Mouse (Mus musculus) testis, postnatal 14 days (tissue): ENCODE results near the gene Otop1.

Experiments
- DNase-seq: peaks from one replicate; pipeline ENCODE4 v3.0.0; 2021; ENCODE audit warnings: low spot score

Gene Otop1

DNA sequence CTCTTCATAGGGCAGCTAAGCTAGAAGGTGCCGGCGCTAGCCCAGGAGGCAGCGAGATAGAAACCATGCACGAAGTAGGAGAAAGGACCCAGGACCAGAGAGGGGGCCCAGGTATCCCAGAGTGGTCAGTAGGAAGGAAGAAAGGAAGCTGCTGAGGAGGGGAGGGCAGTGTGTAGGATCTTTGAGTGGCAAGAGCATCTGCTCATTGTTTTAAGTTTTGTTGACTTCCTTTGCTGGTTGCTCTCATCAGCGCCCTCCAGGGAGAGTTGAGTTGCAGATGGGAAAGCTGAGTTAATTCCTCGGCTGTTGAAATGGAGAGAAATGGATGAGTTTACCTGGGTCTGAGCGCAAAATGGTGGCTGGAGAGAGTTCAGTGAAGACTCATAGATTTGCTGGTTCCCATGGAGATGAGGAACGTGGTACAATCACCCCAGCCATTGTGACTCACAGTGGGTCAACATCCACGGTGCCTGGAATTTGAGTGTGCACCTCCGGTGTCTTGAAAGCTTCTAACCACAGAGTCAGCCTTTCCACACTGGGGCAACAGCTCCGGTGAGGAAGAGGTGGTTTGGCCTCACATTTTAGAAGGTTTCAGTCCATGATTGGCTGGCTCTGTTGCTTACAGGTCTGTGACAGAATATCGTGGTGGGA, 26.1 kb downstream of the Otop1 start:
- DNase-seq, result no peak

DNA sequence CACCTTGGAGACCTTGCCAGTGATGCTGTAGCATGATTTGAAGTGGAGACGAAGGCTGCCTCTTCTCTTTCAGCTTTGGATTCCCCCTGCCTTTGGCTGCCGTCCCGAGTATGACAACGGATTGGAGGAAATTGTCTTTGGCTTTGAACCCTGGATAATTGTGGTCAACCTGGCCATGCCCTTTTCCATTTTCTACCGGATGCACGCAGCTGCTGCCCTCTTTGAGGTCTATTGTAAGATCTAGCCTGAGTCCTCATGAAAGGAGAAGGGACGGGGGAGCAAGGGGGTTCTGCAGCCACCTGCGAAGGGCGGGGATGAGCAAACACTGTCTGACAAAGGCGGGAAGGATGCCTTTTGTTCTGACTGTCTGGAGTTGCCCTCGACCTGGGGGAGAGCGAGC, 26.9 kb downstream of the Otop1 start:
- no peak for DNase-seq

DNA sequence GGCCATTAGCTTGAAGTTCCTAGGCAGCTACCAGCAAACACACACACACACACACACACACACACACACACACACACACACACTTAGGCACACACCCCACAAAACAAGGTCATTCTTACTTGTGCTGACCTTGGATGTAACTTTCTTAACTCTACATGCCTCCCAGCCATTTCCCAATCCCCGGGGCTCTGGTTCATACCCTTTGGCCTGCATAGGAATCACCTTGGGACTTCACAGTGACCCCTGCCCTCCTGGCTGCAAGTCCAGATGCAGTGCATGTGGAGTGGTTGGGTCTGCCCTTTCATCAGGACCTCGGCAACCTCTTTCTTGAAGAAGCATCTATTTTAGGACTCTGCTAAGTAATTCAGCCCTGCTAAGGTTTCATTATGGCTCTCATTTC, 29.5 kb downstream of the Otop1 start:
- DNase-seq, result no peak

DNA sequence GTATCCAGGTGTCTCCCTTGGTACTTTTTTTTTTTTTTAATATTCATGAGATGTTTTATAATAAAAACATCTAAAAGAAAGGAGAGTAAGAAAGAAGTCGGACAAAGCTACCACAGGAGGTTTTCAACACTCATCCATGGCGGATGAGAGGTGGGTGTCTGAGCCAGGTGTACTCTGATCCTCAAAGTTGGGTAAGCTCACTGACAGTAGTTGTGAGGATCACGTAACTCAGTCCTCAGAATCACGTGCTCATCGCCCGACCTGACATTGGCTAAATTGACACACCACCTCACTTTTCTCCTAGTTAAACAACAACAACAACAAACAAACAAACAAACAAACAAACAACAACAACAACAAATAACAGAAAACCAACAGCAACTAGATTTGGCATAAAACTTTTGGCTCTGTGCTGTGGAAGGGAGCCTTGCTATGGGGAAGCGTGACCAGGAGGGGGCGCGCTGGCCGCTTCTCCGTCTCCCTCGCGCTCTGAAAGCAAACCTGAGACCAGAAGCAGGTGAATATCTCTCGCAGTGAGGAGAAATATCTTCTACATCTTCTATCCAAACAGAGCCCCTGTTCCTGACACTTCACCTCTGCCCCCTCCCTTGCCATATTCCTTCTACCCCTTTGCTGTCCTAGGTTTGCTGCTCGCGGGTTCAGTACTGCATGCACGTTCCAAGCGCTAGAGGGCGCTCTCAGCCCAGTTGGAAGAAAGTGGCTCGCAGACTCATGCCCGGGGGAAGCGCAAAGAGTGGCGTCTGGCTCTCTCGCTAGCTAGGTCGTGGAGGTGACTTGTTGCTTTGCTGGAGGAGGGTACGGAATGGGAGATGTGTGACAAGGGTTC, 31.7 kb downstream of the Otop1 start:
- DNase-seq, result peak; percentile 84

DNA sequence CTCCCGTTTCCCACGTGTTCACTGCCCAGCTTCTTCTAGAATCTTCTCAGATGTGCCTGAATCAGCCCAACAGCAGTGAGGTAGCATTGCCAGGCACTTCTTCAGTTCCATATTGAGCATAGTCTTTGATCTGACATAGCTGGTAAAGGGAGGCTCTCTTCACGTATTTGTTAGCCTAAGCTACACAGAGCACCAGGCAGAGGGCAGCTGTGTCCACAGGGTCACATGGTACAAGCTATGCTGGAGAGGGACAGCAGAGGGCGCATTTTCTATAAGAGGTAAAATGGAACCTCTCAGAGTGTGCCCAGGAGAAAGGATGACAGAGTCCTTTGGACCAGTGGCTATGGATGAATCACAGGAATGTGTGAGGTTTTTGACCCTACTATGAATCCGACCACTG, 33.1 kb downstream of the Otop1 start:
- no peak for DNase-seq

DNA sequence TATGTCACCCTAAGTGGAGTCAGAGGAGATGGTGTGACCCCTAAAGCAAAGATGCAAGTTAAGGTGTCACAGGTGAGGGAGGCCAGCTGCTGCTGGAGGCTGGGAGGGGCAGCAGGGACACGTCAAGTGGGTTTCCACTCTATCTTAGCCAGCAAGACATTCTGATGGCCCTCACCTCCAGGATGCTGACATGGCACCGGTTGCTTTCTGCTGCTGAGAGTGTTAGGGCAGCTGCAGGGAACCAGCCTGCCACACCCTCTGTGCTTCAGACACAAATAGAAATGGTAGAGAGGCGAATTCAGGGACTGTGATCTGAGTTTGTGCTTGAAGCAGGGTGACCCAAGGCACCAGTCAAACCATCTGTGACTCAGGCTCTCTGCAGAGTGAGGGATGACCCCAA, 34.0 kb downstream of the Otop1 start:
- DNase-seq, result no peak

DNA sequence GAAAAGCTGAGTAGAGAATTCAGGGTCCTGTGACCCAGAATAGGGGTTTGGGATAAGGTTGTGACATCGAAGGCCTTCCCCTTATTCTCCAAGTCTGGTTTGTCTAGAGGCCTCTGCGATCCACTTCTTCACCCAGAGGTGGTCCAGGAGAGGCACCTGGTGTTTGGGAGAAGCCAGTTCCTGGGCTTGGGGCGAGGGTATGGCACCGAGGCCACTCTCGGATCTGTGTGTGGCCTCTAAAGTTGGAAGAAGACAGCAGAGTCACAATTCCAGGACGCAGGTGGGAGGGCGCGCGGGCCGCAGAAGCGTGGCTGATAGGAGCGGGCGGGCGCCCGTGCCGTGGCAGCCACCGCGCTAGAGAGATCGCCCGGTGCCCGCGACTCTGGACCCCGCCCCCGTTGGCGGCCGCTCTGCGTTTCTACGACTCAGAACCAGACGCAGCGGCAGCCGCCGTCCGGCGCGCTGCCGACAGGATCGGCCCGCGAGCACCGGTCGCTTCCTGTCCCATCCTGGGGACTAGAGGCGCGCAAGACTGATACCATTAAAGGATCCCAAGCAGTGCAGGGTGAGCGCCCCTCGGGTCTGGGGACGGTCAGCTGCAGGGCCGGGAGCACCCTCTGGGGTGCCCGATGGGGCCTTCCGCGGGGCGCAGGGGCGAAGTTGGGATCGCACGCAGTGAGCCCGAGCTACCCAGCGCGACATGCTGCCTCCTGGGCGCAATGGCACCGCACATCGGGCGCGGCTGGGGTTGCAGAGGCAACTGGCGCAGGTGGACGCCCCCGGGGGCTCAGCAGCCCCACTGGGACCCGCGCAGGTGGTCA, 43.4 kb downstream of the Otop1 start, which contains the start of gene Drd5:
Gene Drd5 (plus strand): TSS at position 402 of the 821 bp plus-strand sequence.
- no peak for DNase-seq

DNA sequence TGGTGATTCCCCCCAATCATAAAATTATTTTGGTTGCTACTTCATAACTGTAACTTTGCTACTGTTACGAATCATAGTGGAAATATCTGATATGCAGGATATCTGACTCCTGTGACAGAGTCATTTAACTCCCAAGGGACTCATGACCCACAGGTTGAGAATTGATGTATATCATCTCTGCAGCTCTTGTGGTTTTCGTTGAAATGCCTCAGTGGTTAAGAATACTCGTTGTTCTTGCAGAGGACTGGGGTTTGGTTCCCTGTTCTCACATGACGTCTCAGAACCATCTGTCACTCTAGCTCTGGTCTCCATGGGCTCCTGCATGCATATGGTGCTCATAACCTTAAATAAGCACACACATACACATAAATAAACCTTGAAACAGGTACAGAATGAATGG, 57.6 kb downstream of the Otop1 start:
- DNase-seq, result no peak

DNA sequence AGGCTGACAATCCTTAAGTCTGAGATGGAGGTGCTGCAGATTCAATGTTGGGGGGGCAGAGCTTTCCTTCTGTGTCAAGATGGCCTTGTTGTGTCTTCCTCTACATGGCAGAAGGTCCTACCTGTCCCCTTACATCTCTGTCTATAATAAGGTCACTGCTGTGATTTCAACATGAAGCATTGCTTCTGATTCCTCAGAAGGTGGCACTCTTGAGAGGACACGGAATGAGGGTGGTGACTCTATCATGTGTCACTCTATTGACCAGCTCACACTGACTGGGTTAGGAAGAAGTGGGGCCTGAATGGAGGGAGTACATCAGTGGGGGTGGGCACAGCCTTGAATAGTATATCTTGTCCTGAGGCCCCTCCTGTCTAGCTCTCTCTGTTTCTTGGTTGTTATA, 58.8 kb downstream of the Otop1 start:
- no peak for DNase-seq

DNA sequence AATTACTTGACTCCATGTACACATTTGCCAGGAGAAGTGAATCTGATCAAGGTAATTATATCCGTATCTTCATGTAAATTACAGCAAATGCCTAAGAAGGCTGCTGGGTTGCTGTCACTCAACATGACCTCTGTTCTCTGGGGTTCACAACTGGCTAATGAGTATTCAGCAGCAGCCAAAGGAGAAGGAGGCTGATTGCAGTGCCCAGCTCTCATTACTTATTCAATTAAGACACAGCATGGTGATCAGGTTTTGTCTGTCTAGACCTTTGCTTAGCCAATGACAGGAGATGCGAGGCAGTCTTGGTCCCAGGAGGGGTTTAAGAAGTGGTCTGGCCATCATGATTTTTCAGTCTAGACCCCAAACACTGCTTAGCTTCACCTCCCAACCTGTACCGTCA, 67.3 kb downstream of the Otop1 start:
- DNase-seq, result no peak

DNA sequence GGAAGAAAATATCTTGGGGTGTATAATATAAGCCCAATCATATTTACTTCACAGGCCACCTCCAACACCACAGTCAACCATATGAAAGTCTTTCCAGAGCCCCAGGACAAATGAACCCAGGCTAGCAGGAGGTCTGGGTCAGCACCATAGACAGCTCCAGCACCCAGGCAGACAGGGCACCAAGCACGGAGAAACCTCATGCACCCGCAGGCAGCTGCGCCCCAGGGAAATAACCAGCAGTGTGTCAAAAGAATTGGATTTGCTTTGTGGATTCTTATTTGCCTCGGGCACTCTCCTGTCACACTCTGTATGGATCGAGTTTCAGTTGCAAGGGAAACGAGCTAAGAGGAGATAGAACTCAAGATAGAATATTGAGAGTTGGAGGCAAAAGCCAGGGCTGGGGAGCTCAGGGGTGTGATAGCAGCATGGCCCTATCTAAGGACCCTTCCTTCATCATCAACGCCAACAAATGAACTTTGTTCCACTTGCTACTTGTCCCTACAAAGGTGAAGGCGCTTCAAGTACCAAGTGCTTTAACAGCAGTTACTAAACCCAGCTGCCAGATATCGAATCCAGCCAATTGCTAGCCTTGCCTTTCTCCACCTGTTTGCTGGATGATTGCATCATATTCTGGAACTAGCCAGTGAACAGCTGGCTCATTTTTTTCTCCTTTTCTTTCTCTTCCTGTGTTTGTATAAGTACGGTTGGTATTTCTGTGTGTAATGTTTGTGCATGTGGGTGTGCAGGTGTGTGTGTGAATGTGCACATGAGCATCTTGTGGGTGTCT, 71.1 kb downstream of the Otop1 start:
- peak; percentile 12 for DNase-seq

DNA sequence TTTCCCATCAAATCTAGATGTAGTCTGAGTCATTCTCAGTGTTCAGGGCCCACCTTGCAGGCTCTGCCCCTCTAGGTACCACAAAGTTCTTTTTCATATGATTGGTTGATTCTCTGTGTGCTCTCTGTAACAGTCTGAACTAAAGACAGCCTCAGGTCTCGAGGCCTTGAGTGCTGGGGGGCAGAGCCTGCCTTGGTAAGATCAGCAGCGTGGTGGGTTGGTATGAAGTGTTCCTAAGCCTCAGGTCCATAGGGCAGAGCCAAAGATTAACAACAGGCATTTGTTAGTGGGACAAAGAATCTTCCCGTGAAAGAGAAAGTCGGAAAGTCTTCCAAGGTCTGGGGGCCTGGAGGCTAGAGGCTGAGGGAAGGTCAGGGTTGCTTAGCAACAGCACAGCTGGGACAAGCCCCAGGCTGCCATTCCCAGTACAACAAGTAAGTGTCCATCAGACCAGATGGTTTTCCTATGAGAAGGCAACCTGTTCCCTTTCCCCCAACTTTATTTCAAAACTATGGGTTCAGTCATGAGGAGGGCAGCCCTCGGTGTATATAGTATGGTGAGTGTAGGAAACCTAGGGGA, 74.7 kb downstream of the Otop1 start:
- no peak for DNase-seq
